Mouse (Mus musculus): ENCODE data around the gene Gsg1l. TPM values are rescaled to one million over a fixed set of nuclear protein-coding genes. Genes with fewer than 3 reads are reported as not detected.
A peak's percentile ranks its signal among the peaks of the same experiment; 100 is the strongest.

Gsg1l gene
- total RNA-seq (2014; rRNA removed; ENCODE audit: low replicate concordance), result 16.6 and 20.4 TPM in 2 replicates
- polyA plus RNA-seq (2015; fragmentation: Nextera tagmentation; extraction: Ambion mirVana), result 5.3 and 5.7 TPM in 2 replicates

- Histone ChIP-seq H3K9ac (replicated peaks; ENCODE audit: low read depth, low read length) (peak within 1 kb of the TSS; percentile 62), H3K4me3 (ENCODE audit: low read depth, low read length) (peak within 1 kb of the TSS; percentile 69), H3K4me2 (ENCODE audit: low read depth, low read length) (peak within 1 kb of the TSS; percentile 98), H3K4me1 (ENCODE audit: control insufficient read depth, insufficient read depth) (peaks cover 8% of the 10 kb centered on the region; the same call in 1 of the 2 replicates), H3K36me3 (replicated peaks; ENCODE audit: control insufficient read depth, insufficient read depth, low read length) (no peaks in the 10 kb centered on the region), H3K27me3 (ENCODE audit: control insufficient read depth, insufficient read depth, low read length) (peaks cover 43% of the 10 kb centered on the region), H3K27ac (ENCODE audit: low read depth) (peak within 1 kb of the TSS; percentile 18; the same call in 1 of the 2 replicates), H3K9me3 (replicated peaks; ENCODE audit: control insufficient read depth, low read length) (no peaks in the 10 kb centered on the region)
- ATAC-seq (ENCODE audit: insufficient read depth, low read depth) (peak; percentile 48), DNase-seq (ENCODE audit: low spot score) (no peak)
- 1% methylated on average over 39 of the region's 49 CpGs for WGBS
- TF ChIP-seq CTCF (IDR thresholded peaks at IDR 0.05; ENCODE audit: low read depth), result no peak
- TF ChIP-seq EP300 (IDR thresholded peaks at IDR 0.05; ENCODE audit: low read depth), result no peak
These were observed at the start of gene Gsg1l for GRCm38 (mm10) chr7:126082286-126082741. Gene Gsg1l, minus strand, starts transcription at chr7:126082411.

GRCm38 (mm10) chr7:126127673-126128072, 45.5 kb upstream of the Gsg1l start:
- peak; percentile 69; the same call in 1 of the 2 replicates for ATAC-seq (ENCODE audit: insufficient read depth, low read depth)
- peak; percentile 10 for DNase-seq (ENCODE audit: low spot score)
- 49% methylated on average over 2 of the region's 2 CpGs for WGBS
- Histone ChIP-seq H3K9ac (replicated peaks; ENCODE audit: low read depth, low read length) (no peak overlapping the region), H3K27me3 (ENCODE audit: control insufficient read depth, insufficient read depth, low read length) (no peaks in the 10 kb centered on the region), H3K9me3 (replicated peaks; ENCODE audit: control insufficient read depth, low read length) (no peaks in the 10 kb centered on the region), H3K36me3 (replicated peaks; ENCODE audit: control insufficient read depth, insufficient read depth, low read length) (peaks cover 57% of the 10 kb centered on the region), H3K4me2 (ENCODE audit: low read depth, low read length) (no peak overlapping the region), H3K27ac (ENCODE audit: low read depth) (peak overlapping the region; percentile 75), H3K4me1 (ENCODE audit: control insufficient read depth, insufficient read depth) (peaks cover 23% of the 10 kb centered on the region), H3K4me3 (ENCODE audit: low read depth, low read length) (no peak overlapping the region)
- TF ChIP-seq CTCF (IDR thresholded peaks at IDR 0.05; ENCODE audit: low read depth), result no peak
- TF ChIP-seq EP300 (IDR thresholded peaks at IDR 0.05; ENCODE audit: low read depth), result no peak

- Histone ChIP-seq H3K27ac (ENCODE audit: low read depth) (peak overlapping the region; percentile 75), H3K27me3 (ENCODE audit: control insufficient read depth, insufficient read depth, low read length) (no peaks in the 10 kb centered on the region), H3K4me1 (ENCODE audit: control insufficient read depth, insufficient read depth) (peaks cover 29% of the 10 kb centered on the region), H3K4me2 (ENCODE audit: low read depth, low read length) (no peak overlapping the region), H3K36me3 (replicated peaks; ENCODE audit: control insufficient read depth, insufficient read depth, low read length) (peaks cover 53% of the 10 kb centered on the region), H3K9ac (replicated peaks; ENCODE audit: low read depth, low read length) (no peak overlapping the region), H3K9me3 (replicated peaks; ENCODE audit: control insufficient read depth, low read length) (no peaks in the 10 kb centered on the region), H3K4me3 (ENCODE audit: low read depth, low read length) (no peak overlapping the region)
- TF ChIP-seq EP300 (IDR thresholded peaks at IDR 0.05; ENCODE audit: low read depth) (no peak), CTCF (IDR thresholded peaks at IDR 0.05; ENCODE audit: low read depth) (no peak)
- WGBS, result 17% methylated on average over 3 of the region's 3 CpGs
- DNase-seq (ENCODE audit: low spot score) (peak; percentile 11), ATAC-seq (ENCODE audit: insufficient read depth, low read depth) (no peak)
These were observed 44.3 kb upstream of the Gsg1l start for GRCm38 (mm10) chr7:126126502-126126901.

GRCm38 (mm10) chr7:126121533-126121932, 39.3 kb upstream of the Gsg1l start:
- H3K36me3 ChIP-seq (replicated peaks; ENCODE audit: control insufficient read depth, insufficient read depth, low read length), result peaks cover 55% of the 10 kb centered on the region
- 0 out of 2 replicates have a peak, but pooled peaks have one; percentile 55 for ATAC-seq (ENCODE audit: insufficient read depth, low read depth)

GRCm38 (mm10) chr7:126119819-126120218, 37.6 kb upstream of the Gsg1l start:
- H3K27me3 ChIP-seq (ENCODE audit: control insufficient read depth, insufficient read depth, low read length), result no peaks in the 10 kb centered on the region
- H3K36me3 ChIP-seq (replicated peaks; ENCODE audit: control insufficient read depth, insufficient read depth, low read length), result peaks cover 66% of the 10 kb centered on the region
- DNase-seq (ENCODE audit: low spot score) (no peak), ATAC-seq (ENCODE audit: insufficient read depth, low read depth) (no peak)
- no peak overlapping the region for H3K27ac ChIP-seq (ENCODE audit: low read depth)
- TF ChIP-seq EP300 (IDR thresholded peaks at IDR 0.05; ENCODE audit: low read depth), result no peak
- no peak for TF ChIP-seq CTCF (IDR thresholded peaks at IDR 0.05; ENCODE audit: low read depth)
- 86% methylated on average over 6 of the region's 6 CpGs for WGBS
- H3K4me3 ChIP-seq (ENCODE audit: low read depth, low read length), result no peak overlapping the region
- peaks cover 7% of the 10 kb centered on the region for H3K4me1 ChIP-seq (ENCODE audit: control insufficient read depth, insufficient read depth)
- no peak overlapping the region for H3K9ac ChIP-seq (replicated peaks; ENCODE audit: low read depth, low read length)
- H3K4me2 ChIP-seq (ENCODE audit: low read depth, low read length), result no peak overlapping the region
- H3K9me3 ChIP-seq (replicated peaks; ENCODE audit: control insufficient read depth, low read length), result no peaks in the 10 kb centered on the region

More at GRCm38 (mm10) chr7:126121533-126121932, 39.3 kb upstream of the Gsg1l start:
- TF ChIP-seq CTCF (IDR thresholded peaks at IDR 0.05; ENCODE audit: low read depth) (no peak), EP300 (IDR thresholded peaks at IDR 0.05; ENCODE audit: low read depth) (no peak)
- no peak overlapping the region for H3K4me2 ChIP-seq (ENCODE audit: low read depth, low read length)
- no peaks in the 10 kb centered on the region for H3K27me3 ChIP-seq (ENCODE audit: control insufficient read depth, insufficient read depth, low read length)
- DNase-seq (ENCODE audit: low spot score), result no peak
- WGBS, result 32% methylated on average over 4 of the region's 4 CpGs
- no peak overlapping the region for H3K9ac ChIP-seq (replicated peaks; ENCODE audit: low read depth, low read length)
- H3K4me3 ChIP-seq (ENCODE audit: low read depth, low read length), result no peak overlapping the region
- peaks cover 21% of the 10 kb centered on the region for H3K4me1 ChIP-seq (ENCODE audit: control insufficient read depth, insufficient read depth)
- peak overlapping the region; percentile 39 for H3K27ac ChIP-seq (ENCODE audit: low read depth)
- no peaks in the 10 kb centered on the region for H3K9me3 ChIP-seq (replicated peaks; ENCODE audit: control insufficient read depth, low read length)

DNA sequence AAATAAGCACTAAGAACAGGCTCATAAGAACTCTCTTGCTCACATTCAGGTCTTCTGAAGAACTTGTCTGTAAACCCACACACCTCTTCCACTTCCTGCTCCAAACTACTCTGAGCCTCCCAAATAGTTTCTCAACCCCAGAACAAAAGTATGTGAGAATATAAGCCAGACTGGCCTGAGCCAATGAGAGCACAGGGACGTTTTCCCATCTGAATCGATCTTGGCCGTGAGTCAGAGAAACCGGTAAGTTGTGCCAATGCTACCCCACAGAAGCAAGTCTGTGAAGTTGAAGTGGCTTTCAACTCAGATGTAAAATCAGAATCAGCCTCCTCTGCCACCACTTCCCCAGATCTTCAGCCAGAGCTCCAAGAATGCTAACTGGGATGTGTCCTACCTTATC, 31.1 kb upstream of the Gsg1l start:
- H3K4me2 ChIP-seq (ENCODE audit: low read depth, low read length), result no peak overlapping the region
- no peak overlapping the region for H3K27ac ChIP-seq (ENCODE audit: low read depth)
- H3K9ac ChIP-seq (replicated peaks; ENCODE audit: low read depth, low read length), result no peak overlapping the region
- H3K4me3 ChIP-seq (ENCODE audit: low read depth, low read length), result no peak overlapping the region
- ATAC-seq (ENCODE audit: insufficient read depth, low read depth), result no peak
- no peaks in the 10 kb centered on the region for H3K27me3 ChIP-seq (ENCODE audit: control insufficient read depth, insufficient read depth, low read length)
- H3K36me3 ChIP-seq (replicated peaks; ENCODE audit: control insufficient read depth, insufficient read depth, low read length), result peaks cover 72% of the 10 kb centered on the region
- no peak for DNase-seq (ENCODE audit: low spot score)
- H3K4me1 ChIP-seq (ENCODE audit: control insufficient read depth, insufficient read depth), result no peaks in the 10 kb centered on the region
- WGBS, result 63% methylated on average over 4 of the region's 4 CpGs
- TF ChIP-seq EP300 (IDR thresholded peaks at IDR 0.05; ENCODE audit: low read depth) (no peak), CTCF (IDR thresholded peaks at IDR 0.05; ENCODE audit: low read depth) (no peak)
- no peaks in the 10 kb centered on the region for H3K9me3 ChIP-seq (replicated peaks; ENCODE audit: control insufficient read depth, low read length)
